Mouse (Mus musculus) liver, adult 2 months (tissue): ENCODE measurements at regions not wholly inside any gene's neighbourhood (a gene's known extent, or its start where the extent isn't known, plus 50 kb on each side); places are given as distances from the start of the nearest gene placed in this dataset.

Experiments
- CTCF ChIP-seq: fragments of 200-500 bp; IDR thresholded peaks from 2 replicates; pipeline ENCODE4 v1.5.1; 2011; ENCODE audit warnings: low read depth, low read length, control low read depth
- POLR2A ChIP-seq: fragments of 200-500 bp; IDR thresholded peaks from 2 replicates; pipeline ENCODE4 v1.6.1; 2011; ENCODE audit warnings: low read length, control low read depth; ENCODE audit not compliant: insufficient read depth; ENCODE audit errors: extremely low read depth

GRCm38 (mm10) chr1:81739981-81740380 lies 492.9 kb upstream of the Gm9747 start:
- no peak for TF ChIP-seq CTCF
- TF ChIP-seq POLR2A: no peak
